In the genomic region with DNA sequence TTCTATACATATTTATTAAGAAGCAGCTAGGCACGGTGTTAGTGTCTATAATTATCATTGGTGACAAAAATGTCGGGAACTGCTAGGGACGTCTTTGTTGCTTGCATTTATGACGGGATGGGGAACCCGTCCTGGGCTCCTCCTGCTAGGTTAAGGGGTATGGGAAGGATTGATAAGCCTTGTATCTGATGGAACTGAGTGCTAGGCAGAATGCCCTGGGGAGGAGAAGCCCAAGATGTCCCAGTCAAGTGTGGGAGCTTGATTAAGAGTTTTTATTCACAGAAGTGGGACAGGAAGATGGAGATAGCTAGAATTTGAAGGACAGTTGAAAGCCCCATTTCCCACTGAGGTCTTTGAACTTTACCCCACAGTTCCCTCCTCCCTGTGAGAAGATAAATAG, we compare ENCODE assay signal across 9 mouse cellular contexts. TPM values are rescaled to one million over a fixed set of nuclear protein-coding genes. Genes with fewer than 3 reads are reported as not detected.
A peak's percentile ranks its signal among the peaks of the same experiment; 100 is the strongest.
DNase-seq lines count a peak whose midpoint lies in the region; ATAC-seq and TF ChIP-seq lines count a peak whose summit lies in the region.
"Had no signal": no experiment of that assay in that cellular context is flagged by ENCODE, and none has a peak within 500 bp of the region (broad histone marks: within the 10 kb centered on the region; RNA-seq: fewer than 3 reads in every experiment).

No protein-coding gene starts in this region.

- no peak for TF ChIP-seq POLR2A in kidney, adult 2 months (IDR thresholded peaks at IDR 0.05; ENCODE audit: low read depth, low read length)

- H3K36me3 ChIP-seq in kidney, postnatal 0 days (ENCODE audit: insufficient read depth, low read length): peaks cover 7% of the 10 kb centered on the region; the same call in 1 of the 2 replicates
- no peaks in the 10 kb centered on the region for H3K36me3 ChIP-seq in kidney, adult 2 months (ENCODE audit: control insufficient read depth, insufficient read depth, low read length)
- peaks cover 20% of the 10 kb centered on the region for H3K36me3 ChIP-seq in embryonic facial prominence, embryonic 14.5 days (ENCODE audit: control insufficient read depth, insufficient read depth, low read length)
- peaks cover 35% of the 10 kb centered on the region for H3K36me3 ChIP-seq in limb, embryonic 12.5 days
- no peaks in the 10 kb centered on the region for H3K36me3 ChIP-seq in neural tube, embryonic 14.5 days (ENCODE audit: control insufficient read depth, insufficient read depth, low read length)

- no peak for DNase-seq in kidney, postnatal 0 days (ENCODE audit: low spot score)
- no peak for DNase-seq in kidney, adult 2 months
- DNase-seq in embryonic facial prominence, embryonic 14.5 days (ENCODE audit: low spot score): no peak
- DNase-seq in gastrocnemius, postnatal 14 days: no peak
- DNase-seq in embryo, embryonic 10.5 days (ENCODE audit: low spot score): no peak
- no peak for DNase-seq in layer of hippocampus, adult 18-20 months (ENCODE audit: low spot score in 2 of 2)
- DNase-seq: thymus, adult 18-20 months had no signal

- TF ChIP-seq CTCF in kidney, postnatal 0 days (IDR thresholded peaks at IDR 0.05; ENCODE audit: low read depth): no peak
- TF ChIP-seq CTCF in kidney, adult 2 months (conservative IDR thresholded peaks at IDR 0.05; ENCODE audit: insufficient read depth, insufficient read length, low read depth, low read length): no peak

- peak overlapping the region; percentile 93 for H3K4me2 ChIP-seq in kidney, postnatal 0 days (ENCODE audit: low read length)
- peak overlapping the region; percentile 95 for H3K4me2 ChIP-seq in embryonic facial prominence, embryonic 14.5 days (ENCODE audit: low read depth, low read length)
- peak overlapping the region; percentile 92 for H3K4me2 ChIP-seq in limb, embryonic 12.5 days
- peak overlapping the region; percentile 91 for H3K4me2 ChIP-seq in neural tube, embryonic 14.5 days (ENCODE audit: low read depth, low read length)

- intact Hi-C loops in gastrocnemius, postnatal 14 days (cut with DNase I; ENCODE audit: low total_unique reads): no loop called here

- no peaks in the 10 kb centered on the region for H3K9me3 ChIP-seq in kidney, postnatal 0 days (replicated peaks; ENCODE audit: low read length)
- H3K9me3 ChIP-seq in embryonic facial prominence, embryonic 14.5 days (ENCODE audit: control insufficient read depth, low read length): no peaks in the 10 kb centered on the region
- H3K9me3 ChIP-seq in limb, embryonic 12.5 days: peaks cover 6% of the 10 kb centered on the region; the same call in 1 of the 2 replicates
- no peaks in the 10 kb centered on the region for H3K9me3 ChIP-seq in neural tube, embryonic 14.5 days (ENCODE audit: control insufficient read depth, low read length)

- no peaks in the 10 kb centered on the region for H3K27me3 ChIP-seq in kidney, postnatal 0 days (ENCODE audit: insufficient read depth, low read length)
- H3K27me3 ChIP-seq in kidney, adult 2 months (replicated peaks; ENCODE audit: control insufficient read depth, insufficient read depth, low read length): no peaks in the 10 kb centered on the region
- no peaks in the 10 kb centered on the region for H3K27me3 ChIP-seq in embryonic facial prominence, embryonic 14.5 days (replicated peaks; ENCODE audit: control insufficient read depth, insufficient read depth, low read length)
- H3K27me3 ChIP-seq in limb, embryonic 12.5 days: no peaks in the 10 kb centered on the region
- no peaks in the 10 kb centered on the region for H3K27me3 ChIP-seq in neural tube, embryonic 14.5 days (ENCODE audit: control insufficient read depth, insufficient read depth, low read length)

- 7% methylated on average over 5 of the region's 5 CpGs for WGBS in kidney, postnatal 0 days
- WGBS in kidney, adult 2 months: 31% methylated on average over 5 of the region's 5 CpGs
- 13% methylated on average over 5 of the region's 5 CpGs for WGBS in embryonic facial prominence, embryonic 14.5 days
- WGBS in limb, embryonic 12.5 days: 17% methylated on average over 5 of the region's 5 CpGs
- WGBS in neural tube, embryonic 14.5 days: 5% methylated on average over 5 of the region's 5 CpGs

- H3K27ac ChIP-seq in kidney, postnatal 0 days: no peak overlapping the region
- no peak overlapping the region for H3K27ac ChIP-seq in kidney, adult 2 months (ENCODE audit: insufficient read depth, low read depth, low read length)
- H3K27ac ChIP-seq in embryonic facial prominence, embryonic 14.5 days (replicated peaks; ENCODE audit: low read depth, low read length): 0 out of 2 replicates have a peak overlapping the region, but pooled peaks have one; percentile 94
- no peak overlapping the region for H3K27ac ChIP-seq in limb, embryonic 12.5 days
- H3K27ac ChIP-seq in neural tube, embryonic 14.5 days (ENCODE audit: low read depth, low read length): no peak overlapping the region

- ATAC-seq in kidney, postnatal 0 days (replicated peaks; ENCODE audit: low FRiP score, low read depth): no peak
- ATAC-seq in embryonic facial prominence, embryonic 14.5 days (ENCODE audit: low read depth): no peak
- no peak for ATAC-seq in limb, embryonic 12.5 days (ENCODE audit: insufficient number of reproducible peaks, insufficient read depth, low FRiP score, low TSS enrichment, low read depth)
- no peak for ATAC-seq in neural tube, embryonic 14.5 days (ENCODE audit: low read depth)

- H3K4me1 ChIP-seq in kidney, postnatal 0 days (replicated peaks; ENCODE audit: insufficient read depth, low read length): peaks cover 10% of the 10 kb centered on the region; the same call in 1 of the 2 replicates
- peaks cover 8% of the 10 kb centered on the region for H3K4me1 ChIP-seq in kidney, adult 2 months (ENCODE audit: control insufficient read depth, insufficient read depth, low read length)
- peaks cover 16% of the 10 kb centered on the region for H3K4me1 ChIP-seq in embryonic facial prominence, embryonic 14.5 days (ENCODE audit: control insufficient read depth, insufficient read depth, low read length)
- H3K4me1 ChIP-seq in limb, embryonic 12.5 days (replicated peaks): peaks cover 19% of the 10 kb centered on the region
- H3K4me1 ChIP-seq in neural tube, embryonic 14.5 days (ENCODE audit: control insufficient read depth, insufficient read depth, low read length): peaks cover 17% of the 10 kb centered on the region

- H3K9ac ChIP-seq in kidney, postnatal 0 days (ENCODE audit: low read depth, low read length): peak overlapping the region; percentile 82; the same call in 1 of the 2 replicates
- peak overlapping the region; percentile 89 for H3K9ac ChIP-seq in embryonic facial prominence, embryonic 14.5 days (ENCODE audit: low read depth, low read length)
- peak overlapping the region; percentile 93 for H3K9ac ChIP-seq in limb, embryonic 12.5 days (replicated peaks)
- peak overlapping the region; percentile 76 for H3K9ac ChIP-seq in neural tube, embryonic 14.5 days (replicated peaks; ENCODE audit: low read depth, low read length)

- peak overlapping the region; percentile 74 for H3K4me3 ChIP-seq in kidney, postnatal 0 days (replicated peaks; ENCODE audit: low read depth, low read length)
- H3K4me3 ChIP-seq in kidney, adult 2 months (ENCODE audit: insufficient read depth, low read depth, low read length): no peak overlapping the region
- peak overlapping the region; percentile 91 for H3K4me3 ChIP-seq in embryonic facial prominence, embryonic 14.5 days (ENCODE audit: low read depth, low read length)
- H3K4me3 ChIP-seq in limb, embryonic 12.5 days (replicated peaks): peak overlapping the region; percentile 89
- H3K4me3 ChIP-seq in neural tube, embryonic 14.5 days (ENCODE audit: low read depth, low read length): peak overlapping the region; percentile 80

RNA-seq across cellular contexts. Expression of a gene that starts 1.5 kb away (rescaled TPM):
- polyA plus RNA-seq in kidney, postnatal 0 days (2015; fragmentation: Nextera tagmentation; extraction: Ambion mirVana): 69.8 and 75.3 TPM in 2 replicates
- 20.2 and 24.6 TPM in 2 replicates for polyA plus RNA-seq in kidney, adult 2 months (2012; rRNA removed)
- polyA plus RNA-seq in embryonic facial prominence, embryonic 14.5 days (2014; fragmentation: Nextera tagmentation; extraction: Ambion mirVana): 90.5 and 103 TPM in 2 replicates
- 202 and 203 TPM in 2 replicates for polyA plus RNA-seq in limb, embryonic 12.5 days (2016; fragmentation: Nextera tagmentation; extraction: Ambion mirVana)
- polyA plus RNA-seq in neural tube, embryonic 14.5 days (2014; fragmentation: Nextera tagmentation; extraction: Ambion mirVana): 76.2 and 107 TPM in 2 replicates
- total RNA-seq in gastrocnemius, postnatal 14 days (2021): 10 to 100 TPM; 51.9 to 53.6 TPM
- 100 to 1,000 TPM; 123 to 129 TPM for total RNA-seq in layer of hippocampus, adult 18-20 months (2021)
